Mouse (Mus musculus): ENCODE measurements at regions not wholly inside any gene's neighbourhood (a gene's known extent, or its start where the extent isn't known, plus 50 kb on each side); places are given as distances from the start of the nearest gene placed in this dataset.
"Not testable (repeated sequence)": the region's sequence is repeated elsewhere in the genome, so short reads cannot be mapped to it uniquely, and the experiment has no call there.

DNA sequence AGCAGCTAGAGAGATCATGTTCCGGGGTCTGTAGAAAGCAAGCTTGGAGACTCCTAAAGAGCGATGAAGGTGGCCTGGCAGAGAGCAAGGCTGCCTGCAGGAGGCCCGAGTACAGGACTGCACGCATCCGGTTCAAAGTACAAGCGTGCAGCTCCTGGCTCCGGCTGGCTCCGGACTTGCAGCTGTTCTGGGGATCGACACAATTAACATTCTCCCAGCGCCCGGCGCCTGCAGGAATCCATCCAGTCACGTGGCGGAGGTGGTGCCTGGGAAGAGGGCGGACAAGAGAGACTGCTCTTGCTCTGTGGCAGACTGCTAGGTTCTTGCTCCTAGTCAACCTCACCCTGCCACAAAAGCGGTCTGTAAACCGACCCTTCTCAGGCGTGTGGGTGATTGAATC is 86.9 kb downstream of the Bdh1 start:
- DNase-seq (ENCODE audit: low spot score): peak; percentile 81

DNA sequence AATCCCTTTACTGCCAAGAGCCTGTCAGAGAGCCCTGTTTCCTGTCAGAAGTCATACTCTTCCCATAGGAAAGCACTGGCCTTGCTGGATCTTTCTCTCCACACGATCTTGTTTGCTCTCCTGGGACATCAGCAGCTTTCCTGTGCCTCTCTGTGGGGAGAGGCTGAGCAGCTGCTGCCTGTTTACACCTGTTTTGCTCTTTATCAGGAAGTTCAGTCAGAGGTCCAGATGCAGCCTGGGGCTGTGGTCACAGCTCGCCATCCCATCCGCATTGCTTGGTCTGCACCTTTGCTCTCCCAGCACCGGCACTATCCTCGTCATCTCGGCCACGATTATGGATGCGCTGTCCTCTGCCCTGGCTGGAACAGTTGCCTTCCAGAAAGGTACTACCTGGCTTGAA is 88.0 kb downstream of the Bdh1 start:
- DNase-seq (ENCODE audit: low spot score): no peak

DNA sequence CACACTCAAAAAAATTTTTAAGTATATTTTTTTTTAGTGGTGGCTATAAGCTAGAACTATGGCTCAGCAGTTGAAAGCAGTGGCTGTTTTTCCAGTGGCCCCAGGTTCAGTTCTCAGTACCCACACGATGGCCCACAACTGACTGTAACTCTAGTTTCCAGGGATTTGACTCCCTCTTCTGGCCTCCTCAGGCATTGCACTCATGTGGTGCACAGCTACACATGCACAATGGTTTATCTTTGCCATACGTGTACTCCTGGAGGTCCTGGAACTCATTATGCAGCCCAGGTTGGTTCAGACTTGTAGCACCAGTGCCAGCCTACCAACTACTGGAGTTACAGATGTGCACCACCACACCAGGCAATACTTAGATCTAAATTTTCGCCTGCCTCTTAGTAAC is 96.7 kb downstream of the Bdh1 start:
- DNase-seq (ENCODE audit: low spot score): no peak

DNA sequence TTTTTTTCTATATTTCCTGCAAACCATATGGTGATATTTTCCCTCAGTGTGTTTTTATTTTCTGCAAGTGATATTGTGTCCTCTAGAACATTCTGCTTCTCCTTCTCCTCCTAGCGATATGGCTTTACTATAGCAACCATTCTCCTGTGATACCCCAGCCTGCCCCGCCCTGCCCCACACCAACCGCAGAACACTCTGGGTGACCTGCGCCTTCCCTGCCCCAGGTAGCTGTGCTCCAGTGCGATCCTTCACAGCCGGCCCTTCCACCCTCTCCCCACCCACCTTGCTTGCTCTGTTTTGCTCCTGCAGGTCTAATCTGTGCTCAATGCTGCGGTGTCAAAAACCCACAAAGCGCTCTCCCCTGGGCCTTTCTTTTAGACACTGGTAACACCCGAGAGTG is 98.0 kb downstream of the Bdh1 start:
- DNase-seq (ENCODE audit: low spot score): no peak

DNA sequence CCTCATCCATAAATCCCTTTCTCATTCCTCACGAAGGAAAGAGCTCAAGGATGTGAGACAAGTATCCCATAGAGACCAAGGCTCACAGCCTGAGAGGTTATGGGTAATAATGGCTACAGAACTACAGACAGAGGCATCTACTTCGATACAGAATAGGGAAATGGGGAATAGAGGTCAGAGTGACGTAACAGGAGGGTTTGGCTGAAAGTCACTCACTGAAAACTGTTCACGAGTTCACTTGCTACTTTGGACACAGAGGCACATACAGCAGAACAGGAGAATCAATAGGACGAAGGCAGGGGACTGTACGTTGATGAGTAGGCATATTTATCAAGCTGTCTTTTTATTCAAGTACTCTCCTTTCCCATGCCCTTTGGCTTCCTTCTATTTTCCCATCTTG is 99.7 kb downstream of the Bdh1 start:
- no peak for DNase-seq (ENCODE audit: low spot score)

DNA sequence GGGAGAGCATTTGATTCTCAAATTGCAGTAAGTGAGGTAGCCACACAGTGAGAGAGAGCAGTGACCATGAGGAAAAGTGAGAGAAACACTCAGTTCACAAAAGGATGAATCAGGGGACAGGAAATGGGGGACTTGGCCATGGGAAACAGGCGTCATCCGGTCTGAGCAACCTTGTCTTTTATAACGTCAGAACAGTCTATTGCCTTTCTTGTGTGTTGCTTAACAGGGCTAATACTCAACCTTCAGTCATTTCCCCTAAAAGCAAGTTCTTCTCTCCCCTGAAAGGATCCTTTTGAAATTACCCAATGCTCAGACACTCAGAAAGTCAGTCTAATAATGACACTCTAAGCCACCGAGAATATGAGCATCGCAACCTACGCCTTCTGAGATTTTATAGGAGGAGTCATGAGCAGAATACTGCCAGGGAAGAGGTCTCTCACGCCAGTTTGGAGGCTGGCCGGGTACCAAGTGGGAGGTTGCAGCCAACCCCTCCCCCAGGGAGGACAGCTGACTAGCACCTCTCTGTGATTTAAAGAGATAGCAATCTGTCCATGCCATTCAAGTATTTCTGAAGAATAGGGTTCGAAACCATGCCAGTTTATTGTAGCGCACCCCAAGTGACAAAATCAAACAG is 104.7 kb downstream of the Bdh1 start:
- no peak for DNase-seq (ENCODE audit: low spot score)

DNA sequence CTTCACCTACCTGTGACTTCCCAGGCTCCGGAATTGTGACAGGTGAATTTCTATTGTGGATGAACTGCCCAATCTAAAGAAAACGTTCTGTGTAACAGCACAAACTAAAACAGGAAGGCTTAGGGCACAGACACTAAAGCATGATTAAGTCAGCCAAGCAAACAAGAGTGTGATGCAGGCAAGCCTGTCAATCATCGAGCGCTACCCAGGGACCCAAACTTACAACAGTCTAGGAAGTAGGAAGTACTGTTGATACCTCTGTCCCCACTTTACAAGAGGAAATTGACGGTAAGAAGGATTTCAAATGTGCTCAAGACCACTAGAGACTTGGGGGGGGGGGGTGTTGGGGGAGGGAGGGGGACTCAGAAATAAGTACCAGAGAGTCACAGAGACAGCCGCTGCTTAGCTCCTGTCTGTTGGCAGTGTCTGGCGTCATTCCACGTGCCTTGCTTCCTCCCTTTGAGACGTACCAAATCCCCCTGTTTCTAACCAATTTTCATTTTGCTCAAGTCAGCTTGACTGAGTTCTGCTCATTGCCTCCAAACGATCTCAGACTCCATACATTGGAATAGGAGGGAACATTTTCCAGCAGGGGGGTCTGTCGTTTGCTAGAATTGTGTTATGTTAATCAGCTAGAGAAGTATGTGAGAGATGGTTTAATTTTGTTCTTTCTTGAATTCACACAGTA is 106.7 kb downstream of the Bdh1 start:
- DNase-seq (ENCODE audit: low spot score): no peak

DNA sequence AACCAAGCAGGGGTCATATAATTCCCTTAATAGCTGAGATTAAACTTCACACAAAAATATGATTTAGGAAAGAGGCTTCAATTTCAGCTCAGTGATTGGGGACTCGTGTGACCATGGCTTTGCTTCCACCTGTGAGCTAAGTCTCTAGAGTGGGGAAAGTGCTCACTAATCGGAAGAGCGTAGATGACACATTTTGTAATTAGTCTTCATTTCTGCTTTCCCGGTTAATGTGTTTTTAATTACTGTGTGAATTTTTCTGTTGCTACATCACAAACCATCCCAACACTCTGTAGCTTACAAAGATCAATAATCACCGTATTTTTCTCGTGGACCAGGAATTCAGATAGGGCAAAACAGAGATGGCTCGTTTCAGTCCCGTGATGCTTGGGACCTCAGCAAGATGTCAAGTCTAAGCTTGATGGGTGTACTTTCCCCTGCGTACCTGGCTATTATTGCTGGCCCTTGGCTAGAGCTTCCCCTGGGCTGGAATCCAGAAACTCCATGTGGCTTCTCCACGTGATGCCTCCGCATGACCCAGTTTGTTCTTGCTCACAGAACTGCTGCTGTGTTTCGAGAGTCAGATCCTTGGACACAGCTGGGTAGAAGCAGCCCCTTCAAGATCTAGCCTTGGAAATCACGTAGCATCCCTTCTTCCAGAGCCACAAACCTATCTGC is 107.3 kb downstream of the Bdh1 start:
- no peak for DNase-seq (ENCODE audit: low spot score)

DNA sequence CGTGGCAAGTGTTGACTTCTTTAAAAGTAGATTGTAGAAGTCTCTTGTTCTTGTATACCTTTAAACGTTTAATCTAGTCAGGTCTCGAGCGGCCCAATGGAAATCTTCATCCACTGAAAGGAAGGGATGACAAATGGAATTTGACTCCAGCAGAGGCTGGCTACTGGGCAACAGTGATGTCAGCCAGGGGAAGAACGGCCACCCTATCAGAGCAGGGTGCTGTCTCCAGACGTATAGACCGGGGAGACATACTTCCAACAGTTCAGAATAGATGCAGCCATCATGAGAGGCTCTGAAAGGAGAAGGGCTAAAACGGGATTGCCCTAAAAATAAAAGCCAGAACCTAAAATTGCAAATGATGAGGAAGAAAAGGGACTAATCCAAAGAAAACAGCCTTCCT is 108.0 kb downstream of the Bdh1 start:
- DNase-seq (ENCODE audit: low spot score): no peak

DNA sequence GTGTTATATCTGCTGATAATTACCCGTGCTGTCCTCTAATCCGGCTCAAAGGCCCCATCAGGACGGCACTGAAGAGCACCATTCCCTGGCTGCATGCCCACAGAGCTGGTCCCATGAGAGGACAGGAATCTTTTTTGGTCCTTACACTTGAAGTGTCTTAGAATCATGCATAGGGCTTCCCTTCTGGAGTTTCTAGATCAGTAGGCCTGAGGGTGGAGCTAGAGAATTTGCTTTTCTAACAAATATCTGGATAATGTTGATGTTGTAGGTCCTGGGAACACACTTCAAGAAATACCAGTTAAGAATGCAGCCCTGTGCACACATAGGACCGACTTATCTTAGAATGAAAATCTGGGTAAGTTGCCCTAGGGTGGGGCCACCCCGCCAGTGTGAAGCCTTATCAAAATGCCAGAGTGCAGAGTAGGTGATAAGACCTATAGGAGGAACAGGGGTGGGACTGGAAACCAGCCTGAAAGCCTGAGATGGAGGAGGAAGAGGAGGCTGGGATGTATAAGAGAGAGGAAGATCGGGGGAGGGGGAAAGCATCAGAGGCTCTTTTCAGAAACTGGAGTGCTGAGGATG is 111.2 kb downstream of the Bdh1 start:
- peak; percentile 7 for DNase-seq (ENCODE audit: low spot score)

DNA sequence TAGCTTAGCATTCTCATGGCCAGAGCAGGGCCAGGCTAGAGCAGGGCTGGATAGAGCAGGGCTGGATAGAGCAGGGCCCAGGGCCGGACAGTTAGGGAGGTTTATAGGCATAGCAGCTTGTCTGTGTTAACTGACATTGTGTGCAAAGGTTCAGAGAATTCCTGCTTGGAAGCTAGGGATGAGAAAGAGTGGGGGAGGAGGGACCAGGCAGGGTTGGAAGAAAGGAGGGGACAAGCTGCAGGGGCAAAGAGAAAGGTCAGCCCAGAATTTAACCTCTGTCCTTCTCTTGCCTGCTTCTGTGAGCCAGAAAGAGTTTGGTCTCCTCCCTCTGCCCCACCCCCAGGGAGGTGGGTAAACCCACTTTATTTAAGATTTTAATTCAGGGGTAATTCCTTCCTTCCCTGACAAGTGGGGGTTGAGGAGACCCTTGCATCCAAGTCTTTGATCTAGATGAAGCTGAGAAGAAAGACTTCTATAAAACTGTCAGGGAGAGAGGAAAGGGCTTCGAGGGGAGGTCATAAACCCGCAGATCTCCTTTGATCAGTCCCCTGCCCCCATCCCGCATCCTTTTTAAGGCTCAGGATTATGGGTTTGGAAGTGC is 112.9 kb downstream of the Bdh1 start:
- no peak for DNase-seq (ENCODE audit: low spot score)

DNA sequence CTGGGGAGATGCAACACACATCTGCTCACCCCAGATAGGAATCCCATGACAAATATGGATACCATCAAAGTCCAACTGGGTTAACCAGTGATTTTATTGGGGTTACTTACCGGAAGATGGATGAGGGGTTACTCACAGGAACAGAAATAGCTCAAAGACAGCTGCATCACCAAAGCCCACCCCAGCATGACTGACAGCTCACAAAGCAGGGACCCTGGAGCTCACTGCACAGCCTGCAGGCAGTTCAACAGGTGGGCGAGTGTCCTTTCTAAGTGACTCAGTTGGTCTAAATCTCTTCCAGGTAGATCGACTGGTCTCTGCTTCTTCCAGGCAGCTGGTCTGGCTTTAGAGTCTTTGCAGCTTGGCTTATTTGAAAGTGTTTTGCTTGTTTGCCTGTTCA is 114.2 kb downstream of the Bdh1 start:
- DNase-seq (ENCODE audit: low spot score): no peak

DNA sequence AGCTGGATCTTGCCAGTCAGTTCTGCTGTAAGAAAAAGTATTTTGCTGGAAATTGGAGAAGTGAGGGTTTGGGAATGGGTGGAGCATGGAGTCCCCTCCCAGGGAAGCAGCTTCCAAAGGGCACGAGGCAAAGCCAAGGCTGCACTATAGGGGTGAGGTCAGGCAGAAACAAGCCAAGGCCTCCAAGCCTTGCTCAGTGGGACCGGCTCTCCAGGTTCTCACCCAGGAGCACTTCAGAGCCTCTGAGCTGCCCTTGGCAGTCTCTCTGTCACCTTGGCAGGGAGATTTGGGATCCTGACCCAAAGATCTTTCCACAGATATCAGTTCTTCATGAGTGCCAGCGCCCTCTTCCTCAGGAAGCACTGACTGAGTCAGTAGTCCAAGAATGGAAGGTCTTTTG is 116.5 kb downstream of the Bdh1 start:
- no peak for DNase-seq (ENCODE audit: low spot score)

DNA sequence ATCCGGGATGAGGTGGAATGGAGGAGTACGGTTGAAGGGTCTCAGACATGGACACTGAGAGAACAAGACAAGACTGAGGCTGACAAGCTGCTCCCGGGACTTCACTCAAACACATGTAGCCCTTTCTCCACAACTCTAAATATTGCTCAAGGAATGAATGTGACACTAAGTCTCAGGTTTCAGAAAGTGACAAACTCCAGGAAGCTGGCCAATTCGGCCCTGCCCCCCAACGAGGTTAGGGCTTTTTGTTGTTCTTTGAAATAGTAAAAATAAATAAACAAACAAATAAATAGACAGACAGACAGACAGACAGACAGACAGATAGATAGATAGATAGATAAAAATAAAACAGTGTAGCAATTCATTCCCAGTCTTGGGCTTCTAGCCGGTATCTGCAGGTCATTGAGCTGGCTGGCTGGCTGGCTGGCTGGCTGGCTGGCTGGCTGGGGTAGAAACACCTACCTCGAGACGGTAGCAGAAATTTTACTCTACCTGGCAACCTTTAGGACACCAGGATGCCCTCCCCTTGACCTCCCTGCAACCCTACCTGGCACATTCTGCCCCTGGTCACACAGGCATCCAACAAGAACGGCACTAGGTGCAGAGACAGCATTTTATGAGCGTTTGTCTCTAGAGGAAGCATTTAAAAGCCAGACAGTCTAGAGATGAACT is 119.6 kb upstream of the Dlg1 start:
- no peak for DNase-seq (ENCODE audit: low spot score)

DNA sequence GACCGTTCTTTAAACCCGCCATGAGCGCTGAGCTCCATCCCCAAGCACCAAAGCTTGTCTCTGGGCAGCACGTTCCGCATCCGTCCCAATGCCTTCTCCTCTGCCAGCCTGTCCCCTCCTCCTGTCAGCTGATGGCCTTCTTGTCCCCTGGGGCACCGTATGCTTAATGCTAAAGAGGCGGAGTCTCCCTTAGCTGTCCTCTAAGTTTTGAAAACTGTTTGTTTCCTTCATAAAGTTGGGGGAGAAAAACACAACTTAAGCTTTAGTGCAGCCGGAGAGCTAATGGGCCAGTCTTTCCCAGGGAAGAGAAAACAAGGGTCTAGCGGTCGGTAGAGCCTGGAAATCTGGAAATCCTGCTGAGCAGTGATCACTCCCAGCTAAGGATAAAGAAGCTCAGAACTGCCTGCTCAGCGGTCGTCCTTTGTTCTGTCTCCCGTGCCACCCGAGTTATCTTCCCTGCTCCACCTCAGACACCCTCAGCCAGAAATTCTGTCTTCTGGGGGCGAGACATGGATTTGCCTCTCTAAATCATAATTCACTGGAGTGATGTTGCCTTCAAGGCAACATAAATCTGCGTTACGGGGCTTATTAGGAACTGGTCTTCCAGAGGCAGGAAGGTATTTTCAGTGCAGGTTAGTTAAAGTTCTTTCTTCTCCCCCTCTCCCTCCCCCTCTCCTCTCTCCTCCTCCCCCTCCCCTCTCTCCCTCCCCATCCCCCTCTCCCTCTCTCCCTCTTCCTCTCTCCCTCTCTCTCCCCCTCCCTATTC is 117.0 kb upstream of the Dlg1 start:
- DNase-seq (ENCODE audit: low spot score): no peak

DNA sequence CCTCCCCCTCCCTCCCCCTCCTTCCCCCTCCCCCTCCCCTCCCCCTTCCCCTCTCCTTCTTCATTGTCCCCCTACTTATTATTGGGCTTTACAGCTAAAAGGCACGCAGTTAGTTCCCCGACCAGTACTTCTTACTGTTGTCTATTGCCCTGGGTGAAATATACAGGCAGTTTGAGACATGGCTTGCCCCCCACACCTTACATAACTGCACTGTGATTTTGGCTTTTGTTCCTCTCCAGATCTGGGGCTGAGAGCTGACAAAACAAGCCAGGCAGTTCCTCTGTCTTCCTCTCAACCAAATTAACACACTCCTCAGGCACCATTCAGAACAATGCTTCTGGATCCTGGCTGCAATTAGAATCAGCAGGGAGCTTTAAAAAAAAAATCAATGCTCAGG is 116.4 kb upstream of the Dlg1 start:
- DNase-seq (ENCODE audit: low spot score): no peak

DNA sequence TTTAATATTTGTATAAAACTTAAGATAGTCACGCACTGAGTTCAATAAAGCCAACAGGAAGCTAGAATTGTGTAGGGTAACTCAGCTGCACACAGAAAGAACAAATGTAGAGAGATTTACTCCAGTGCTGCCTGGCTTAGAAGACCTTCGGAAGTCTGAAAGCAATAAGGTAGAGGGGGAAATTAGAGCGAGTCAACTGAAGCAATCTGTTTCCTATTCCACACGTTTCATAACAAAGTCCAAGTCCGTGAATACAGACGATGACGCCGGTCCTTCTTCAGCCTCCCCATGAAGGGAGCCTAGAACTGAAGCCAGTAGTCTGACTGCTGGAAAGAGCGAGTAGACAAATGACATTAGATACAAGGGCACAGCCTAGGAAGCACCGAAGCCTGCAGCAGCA is 115.9 kb upstream of the Dlg1 start:
- no peak for DNase-seq (ENCODE audit: low spot score)

DNA sequence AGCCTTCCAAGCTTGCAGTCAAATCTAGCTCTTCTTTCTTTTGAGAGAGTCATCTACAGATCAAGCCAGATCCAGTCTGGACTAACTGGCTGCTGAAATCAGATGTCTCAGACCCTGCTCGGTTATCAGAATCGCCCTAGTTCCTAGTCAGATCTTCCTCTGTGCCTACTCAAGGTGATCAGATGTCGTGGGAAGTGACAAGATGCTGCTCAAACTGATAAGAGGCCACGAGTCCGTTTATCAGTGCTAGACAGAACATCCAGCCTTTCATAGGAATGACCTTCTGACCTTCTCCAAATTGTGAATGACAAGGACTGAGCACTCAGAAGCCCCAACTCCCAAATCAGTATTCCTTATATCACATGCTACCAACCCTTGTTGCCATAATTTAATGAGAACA is 113.3 kb upstream of the Dlg1 start:
- DNase-seq (ENCODE audit: low spot score): no peak

DNA sequence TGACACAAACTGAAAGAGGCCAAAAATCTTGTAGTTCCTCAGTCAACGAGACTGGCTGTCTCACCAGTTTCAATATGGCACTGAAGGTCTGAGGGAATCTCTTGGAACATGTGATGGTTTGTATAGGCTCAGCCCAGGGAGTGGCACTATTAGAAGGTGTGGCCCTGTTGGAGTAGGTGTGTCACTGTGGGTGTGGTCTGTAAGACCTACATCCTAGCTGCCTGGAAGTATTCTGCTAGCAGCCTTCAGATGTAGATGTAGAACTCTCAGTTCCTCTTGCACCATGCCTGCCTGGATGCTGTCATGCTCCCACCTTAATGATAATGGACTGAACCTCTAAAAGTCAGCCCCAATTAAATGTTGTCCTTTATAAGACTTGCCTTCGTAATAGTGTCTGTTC is 112.7 kb upstream of the Dlg1 start:
- DNase-seq (ENCODE audit: low spot score): not testable (repeated sequence)

DNA sequence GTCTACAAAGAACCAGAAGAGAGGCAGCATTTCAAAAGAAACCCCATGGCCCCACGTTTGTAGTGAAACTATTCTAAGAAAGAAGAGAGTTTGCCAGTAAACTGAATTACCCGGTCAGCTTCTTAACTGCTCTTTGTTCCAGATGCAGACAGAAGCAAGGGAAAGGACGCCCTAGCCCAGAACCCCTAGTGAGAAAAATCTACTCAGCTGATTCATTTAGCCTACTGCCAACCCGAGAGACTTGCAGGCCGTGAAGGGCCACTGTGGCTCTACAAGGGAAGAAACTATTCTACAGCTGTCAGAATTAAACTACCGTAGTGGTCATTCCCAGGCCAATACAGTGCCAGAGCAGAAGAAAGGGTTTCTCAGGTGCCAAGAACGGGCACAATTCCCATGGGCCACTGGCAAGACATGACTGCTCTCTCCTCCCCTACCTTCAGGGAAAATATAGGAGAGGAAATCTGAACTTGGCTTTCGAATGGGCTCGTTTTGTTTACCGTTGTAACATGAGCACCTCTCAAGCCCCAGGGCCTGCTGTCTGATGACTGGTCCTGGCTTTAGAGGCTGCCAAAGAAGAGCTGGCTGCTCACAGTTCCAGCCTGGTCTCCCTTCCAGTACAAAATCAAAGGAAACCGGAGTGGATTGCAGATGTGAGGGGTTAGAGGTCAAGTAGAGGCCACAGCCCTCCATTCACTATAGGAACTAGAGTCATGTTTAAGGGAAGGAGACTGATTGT is 111.7 kb upstream of the Dlg1 start:
- peak; percentile 35 for DNase-seq (ENCODE audit: low spot score)
